Mouse (Mus musculus) intestine, embryonic 16.5 days (tissue): Measurements from ENCODE around the gene Slc2a12. TPM values are rescaled to one million over a fixed set of nuclear protein-coding genes. Genes with fewer than 3 reads are reported as not detected.

Experiments used
- ATAC-seq: fragments of 200-750 bp; cut with Nextera tagmentation; 2 replicates; pipeline ENCODE4 v1.8.0; 2017; ENCODE audit warnings: moderate TSS enrichment, moderate library complexity
- H3K27ac ChIP-seq: fragments of 300-500 bp; sonication (generic); 2 replicates; pipeline ENCODE4 v1.5.1; 2014; ENCODE audit warnings: mild to moderate bottlenecking, low read length
- H3K27me3 ChIP-seq: fragments of 300-500 bp; sonication (generic); replicated peaks from 2 replicates; pipeline ENCODE4 v1.6.1; 2014; ENCODE audit warnings: low read length, control low read depth, mixed read lengths; ENCODE audit not compliant: control insufficient read depth, insufficient read depth
- H3K36me3 ChIP-seq: fragments of 300-500 bp; sonication (generic); 2 replicates; pipeline ENCODE4 v1.6.1; 2014; ENCODE audit warnings: low read length, control low read depth; ENCODE audit not compliant: control insufficient read depth, insufficient read depth
- H3K4me1 ChIP-seq: fragments of 300-500 bp; sonication (generic); 2 replicates; pipeline ENCODE4 v1.6.1; 2014; ENCODE audit warnings: low read length, control low read depth, mixed read lengths; ENCODE audit not compliant: control insufficient read depth, insufficient read depth
- H3K4me2 ChIP-seq: fragments of 300-500 bp; sonication (generic); 2 replicates; pipeline ENCODE4 v1.6.1; 2014; ENCODE audit warnings: low read depth, low read length, control low read depth
- H3K4me3 ChIP-seq: fragments of 300-500 bp; sonication (generic); 2 replicates; pipeline ENCODE4 v1.5.1; 2014; ENCODE audit warnings: mild to moderate bottlenecking, low read length
- H3K9ac ChIP-seq: fragments of 300-500 bp; sonication (generic); 2 replicates; pipeline ENCODE4 v1.6.1; 2014; ENCODE audit warnings: low read depth, low read length
- H3K9me3 ChIP-seq: fragments of 300-500 bp; sonication (generic); 2 replicates; pipeline ENCODE4 v1.6.1; 2016; ENCODE audit warnings: low read length, control low read depth; ENCODE audit not compliant: control insufficient read depth
- WGBS: fragments of 180-500 bp; shearing (Covaris S2); extraction: QIAGEN DNeasy Blood & Tissue Kit; methylation state at CpG from one replicate; pipeline ENCODE4 v1.1.7; 2014; 5-methylcytosine and 5-hydroxymethylcytosine counted together
- polyA plus RNA-seq: library from polyadenylated mRNA; unstranded; fragments of >200 nt; fragmentation: Nextera tagmentation; extraction: Ambion mirVana; gene quantifications from 2 replicates; pipeline ENCODE4 v1.2.1, GENCODE M21; 2015

Slc2a12 gene
- 0.38 TPM in 2 replicates for polyA plus RNA-seq

DNA sequence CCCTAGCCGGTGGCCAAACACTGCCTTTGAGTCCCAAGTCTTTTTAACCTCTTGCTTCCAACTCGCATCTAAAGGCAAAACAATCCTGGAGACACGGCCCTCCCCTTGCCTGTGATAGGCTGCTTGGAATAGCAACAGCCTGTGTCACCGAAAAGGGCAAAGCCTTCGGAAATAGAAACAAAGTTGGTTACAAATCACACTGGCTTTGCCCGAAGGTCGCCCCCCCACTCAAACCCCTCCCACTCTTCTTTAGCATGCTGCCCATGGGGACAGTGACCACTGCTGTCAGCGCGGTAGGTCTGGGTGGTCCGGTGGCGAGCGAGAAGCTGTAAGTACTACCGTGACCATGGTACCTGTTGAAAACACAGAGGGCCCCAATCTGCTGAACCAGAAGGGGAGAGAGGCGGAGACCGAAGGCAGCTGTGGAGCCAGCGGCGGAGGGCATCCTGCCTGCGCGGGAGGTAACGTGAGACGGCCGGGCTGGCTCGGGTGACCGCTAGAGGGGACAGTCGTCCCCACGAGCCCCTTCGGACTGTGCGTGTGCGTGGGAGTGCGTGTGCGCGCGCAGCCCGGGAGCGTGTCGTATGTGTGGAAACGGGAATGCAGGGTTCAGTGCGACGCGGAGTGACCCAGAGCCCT lies at the start of gene Slc2a12:
Gene Slc2a12, plus strand, starts transcription at position 159 of the 639 bp plus-strand sequence.
- no peaks in the 10 kb centered on the region for H3K36me3 ChIP-seq
- no peaks in the 10 kb centered on the region for H3K27me3 ChIP-seq
- H3K4me1 ChIP-seq: peaks cover 5% of the 10 kb centered on the region; the same call in 1 of the 2 replicates
- WGBS: 6% methylated on average over 40 of the region's 40 CpGs
- ATAC-seq: peak; percentile 81
- peak within 1 kb of the TSS; percentile 64 for H3K9ac ChIP-seq
- peak within 1 kb of the TSS; percentile 59 for H3K4me3 ChIP-seq
- no peak within 1 kb of the TSS for H3K27ac ChIP-seq
- peak within 1 kb of the TSS; percentile 88 for H3K4me2 ChIP-seq
- H3K9me3 ChIP-seq: no peaks in the 10 kb centered on the region

DNA sequence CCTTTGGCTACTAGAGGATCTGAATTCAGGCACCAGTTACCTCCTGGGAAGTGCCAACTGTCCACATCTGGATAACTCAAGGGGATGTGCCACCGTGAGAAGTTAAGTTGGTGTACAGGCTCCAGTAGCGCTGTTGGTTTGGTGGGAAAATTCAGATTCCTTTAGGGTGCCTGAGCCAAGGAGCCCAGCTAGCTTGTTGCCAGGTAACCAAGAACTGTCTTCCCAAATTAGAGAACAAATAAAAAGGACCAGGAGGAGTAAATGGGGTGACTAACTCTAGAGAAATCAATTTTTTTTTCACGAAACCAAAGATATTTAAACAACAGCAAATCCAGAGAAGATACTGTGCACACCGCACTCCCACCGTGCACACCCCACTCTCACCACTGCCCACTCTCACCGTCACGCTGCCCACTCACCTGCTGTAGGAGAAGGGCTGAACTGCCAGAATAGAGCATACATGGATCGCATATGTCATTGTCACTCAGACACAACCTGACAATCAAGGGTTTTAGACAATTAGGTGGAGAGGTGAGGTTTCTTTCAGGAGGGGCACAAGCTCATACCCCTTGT lies 45.8 kb upstream of the Slc2a12 start:
- Histone ChIP-seq H3K4me1 (no peaks in the 10 kb centered on the region), H3K27ac (no peak overlapping the region), H3K27me3 (no peaks in the 10 kb centered on the region), H3K4me3 (no peak overlapping the region), H3K9ac (no peak overlapping the region), H3K36me3 (no peaks in the 10 kb centered on the region), H3K9me3 (no peaks in the 10 kb centered on the region), H3K4me2 (no peak overlapping the region)
- ATAC-seq: no peak
- WGBS: 87% methylated on average over 8 of the region's 8 CpGs

DNA sequence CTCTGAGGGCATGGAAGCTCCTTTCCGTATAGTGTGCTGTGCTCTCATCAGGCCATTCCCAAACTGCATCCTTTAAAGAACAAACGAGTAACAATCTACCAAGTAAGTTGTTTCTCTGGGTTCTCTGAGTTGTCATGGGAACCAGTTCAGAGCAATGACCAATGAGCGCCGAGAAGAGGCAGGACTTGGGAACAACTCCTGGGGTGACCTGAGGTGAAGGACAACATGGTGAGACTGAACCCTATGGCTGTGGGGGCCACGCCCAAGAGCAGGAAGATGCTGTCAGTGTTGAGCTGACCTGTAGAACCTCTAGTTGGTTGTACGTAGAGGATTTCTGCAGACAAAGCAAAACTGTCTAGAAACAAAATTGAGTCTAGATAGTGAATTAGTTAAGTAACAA lies 43.8 kb upstream of the Slc2a12 start:
- ATAC-seq: no peak
- no peak overlapping the region for H3K4me3 ChIP-seq
- no peak overlapping the region for H3K9ac ChIP-seq
- no peaks in the 10 kb centered on the region for H3K27me3 ChIP-seq
- H3K9me3 ChIP-seq: no peaks in the 10 kb centered on the region
- H3K4me2 ChIP-seq: no peak overlapping the region
- H3K27ac ChIP-seq: no peak overlapping the region
- 88% methylated on average over 6 of the region's 6 CpGs for WGBS
- no peaks in the 10 kb centered on the region for H3K36me3 ChIP-seq
- H3K4me1 ChIP-seq: no peaks in the 10 kb centered on the region

GRCm38 (mm10) chr10:22604801-22605200 lies 40.0 kb upstream of the Slc2a12 start:
- H3K27ac ChIP-seq: no peak overlapping the region
- no peaks in the 10 kb centered on the region for H3K9me3 ChIP-seq
- ATAC-seq: no peak
- H3K27me3 ChIP-seq: no peaks in the 10 kb centered on the region
- H3K36me3 ChIP-seq: no peaks in the 10 kb centered on the region
- 80% methylated on average over 2 of the region's 2 CpGs for WGBS
- H3K4me1 ChIP-seq: no peaks in the 10 kb centered on the region
- no peak overlapping the region for H3K4me3 ChIP-seq
- no peak overlapping the region for H3K9ac ChIP-seq
- H3K4me2 ChIP-seq: no peak overlapping the region

- ATAC-seq: no peak
- 67% methylated on average over 5 of the region's 5 CpGs for WGBS
- H3K4me3 ChIP-seq: no peak overlapping the region
- no peaks in the 10 kb centered on the region for H3K4me1 ChIP-seq
- no peak overlapping the region for H3K27ac ChIP-seq
- no peaks in the 10 kb centered on the region for H3K36me3 ChIP-seq
- no peaks in the 10 kb centered on the region for H3K27me3 ChIP-seq
- no peak overlapping the region for H3K4me2 ChIP-seq
- no peak overlapping the region for H3K9ac ChIP-seq
- no peaks in the 10 kb centered on the region for H3K9me3 ChIP-seq
Observed at GRCm38 (mm10) chr10:22608273-22608672, 36.5 kb upstream of the Slc2a12 start.

- ATAC-seq: no peak
- Histone ChIP-seq H3K4me2 (peak overlapping the region; percentile 32; the same call in 1 of the 2 replicates), H3K4me1 (no peaks in the 10 kb centered on the region), H3K36me3 (no peaks in the 10 kb centered on the region), H3K27me3 (no peaks in the 10 kb centered on the region), H3K9ac (0 out of 2 replicates have a peak overlapping the region, but pooled peaks have one; percentile 16), H3K27ac (no peak overlapping the region), H3K4me3 (peak overlapping the region; percentile 5; the same call in 1 of the 2 replicates), H3K9me3 (no peaks in the 10 kb centered on the region)
- WGBS: 4% methylated on average over 11 of the region's 11 CpGs
Observed at GRCm38 (mm10) chr10:22608799-22609357, 35.9 kb upstream of the Slc2a12 start.

DNA sequence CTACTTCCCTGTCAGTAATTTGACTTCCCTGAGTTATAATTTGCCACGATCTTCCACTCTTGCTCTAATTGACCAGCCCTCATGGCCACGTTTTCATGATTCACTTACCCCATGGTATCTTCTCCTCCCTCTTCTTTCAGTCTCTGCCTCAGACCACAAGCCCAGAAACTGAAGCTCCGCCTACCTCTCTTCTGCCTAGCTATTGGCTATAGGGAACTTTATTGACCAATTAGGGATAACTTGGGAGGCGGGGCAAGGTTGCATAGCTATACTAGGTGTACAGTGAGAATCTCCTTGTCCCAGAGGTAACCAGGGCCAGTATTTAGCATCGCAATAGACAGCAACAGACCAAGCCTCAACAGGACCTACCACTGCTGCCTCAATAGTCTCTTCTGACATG lies 31.5 kb upstream of the Slc2a12 start:
- no peak overlapping the region for H3K27ac ChIP-seq
- no peak overlapping the region for H3K4me3 ChIP-seq
- no peak overlapping the region for H3K9ac ChIP-seq
- no peak for ATAC-seq
- H3K4me2 ChIP-seq: no peak overlapping the region
- no peaks in the 10 kb centered on the region for H3K36me3 ChIP-seq
- 84% methylated on average over 5 of the region's 5 CpGs for WGBS
- no peaks in the 10 kb centered on the region for H3K27me3 ChIP-seq
- H3K9me3 ChIP-seq: no peaks in the 10 kb centered on the region
- H3K4me1 ChIP-seq: 0 out of 2 replicates have a peak, but pooled peaks cover 2% of the 10 kb centered on the region

GRCm38 (mm10) chr10:22614554-22614953 lies 30.3 kb upstream of the Slc2a12 start:
- H3K9ac ChIP-seq: no peak overlapping the region
- no peak overlapping the region for H3K4me2 ChIP-seq
- H3K27ac ChIP-seq: no peak overlapping the region
- no peak for ATAC-seq
- 91% methylated on average over 8 of the region's 8 CpGs for WGBS
- no peak overlapping the region for H3K4me3 ChIP-seq
- no peaks in the 10 kb centered on the region for H3K9me3 ChIP-seq
- 0 out of 2 replicates have a peak, but pooled peaks cover 2% of the 10 kb centered on the region for H3K4me1 ChIP-seq
- H3K27me3 ChIP-seq: no peaks in the 10 kb centered on the region
- no peaks in the 10 kb centered on the region for H3K36me3 ChIP-seq

GRCm38 (mm10) chr10:22615309-22615708 lies 29.5 kb upstream of the Slc2a12 start:
- Histone ChIP-seq H3K4me3 (no peak overlapping the region), H3K4me1 (0 out of 2 replicates have a peak, but pooled peaks cover 2% of the 10 kb centered on the region), H3K27me3 (no peaks in the 10 kb centered on the region), H3K9me3 (no peaks in the 10 kb centered on the region), H3K27ac (no peak overlapping the region), H3K4me2 (no peak overlapping the region), H3K9ac (no peak overlapping the region; the same call in 1 of the 2 replicates), H3K36me3 (no peaks in the 10 kb centered on the region)
- WGBS: 38% methylated on average over 10 of the region's 10 CpGs
- ATAC-seq: no peak
